Mouse (Mus musculus) adrenal gland, postnatal 36 days (tissue): ENCODE results near the gene Mef2d. TPM values are rescaled to one million over a fixed set of nuclear protein-coding genes. Genes with fewer than 3 reads are reported as not detected.

Experiments used
- DNase-seq, 2 experiments: peaks; one replicate each; pipeline ENCODE4 v3.0.0; 2021; ENCODE audit warnings: mixed read lengths in 1 of 2
- microRNA-seq: library from miRNA; unstranded; fragments of <30 nt; microRNA quantifications from one replicate; pipeline ENCODE4 v1.2.0, GENCODE M21; 2021
- total RNA-seq, 2 experiments: library from RNA; stranded (reverse); gene quantifications; 2 replicates each; pipeline ENCODE4 v1.2.3; 2021

Gene Mef2d
- total RNA-seq, 2 experiments from 2014 or later, result 85.1 to 99.4 TPM

GRCm38 (mm10) chr3:88207451-88208100, 65.4 kb downstream of the Mef2d start:
- DNase-seq, result no peak

- no peak for DNase-seq
These were observed 66.1 kb downstream of the Mef2d start for GRCm38 (mm10) chr3:88208226-88208720.

- no peak for DNase-seq
These were observed 67.1 kb downstream of the Mef2d start for GRCm38 (mm10) chr3:88209306-88209705.

- no peak for DNase-seq
These were observed 67.9 kb downstream of the Mef2d start for GRCm38 (mm10) chr3:88210121-88210520.

GRCm38 (mm10) chr3:88210918-88211317, 68.7 kb downstream of the Mef2d start:
- no peak for DNase-seq

GRCm38 (mm10) chr3:88212356-88212755, 70.2 kb downstream of the Mef2d start:
- no peak for DNase-seq

- DNase-seq, result no peak
These were observed 70.8 kb downstream of the Mef2d start for GRCm38 (mm10) chr3:88213019-88213418.

GRCm38 (mm10) chr3:88214197-88214938, 72.2 kb downstream of the Mef2d start:
- no peak for DNase-seq

GRCm38 (mm10) chr3:88214971-88215552, 72.9 kb downstream of the Mef2d start:
- DNase-seq, result peak; percentile 9 to 13

- DNase-seq, result peak in 1 of 2 experiments; percentile 7
These were observed 73.4 kb downstream of the Mef2d start for GRCm38 (mm10) chr3:88215553-88216004.

GRCm38 (mm10) chr3:88216116-88216515, 73.9 kb downstream of the Mef2d start:
- DNase-seq, result no peak

GRCm38 (mm10) chr3:88216534-88217326, 74.6 kb downstream of the Mef2d start:
- no peak for DNase-seq

GRCm38 (mm10) chr3:88217679-88218078, 75.5 kb downstream of the Mef2d start:
- DNase-seq, result no peak

- no peak for DNase-seq
These were observed 77.8 kb downstream of the Mef2d start for GRCm38 (mm10) chr3:88219940-88220339.

GRCm38 (mm10) chr3:88220842-88221241, 78.7 kb downstream of the Mef2d start:
- peak; percentile 87 to 89 for DNase-seq

Small RNAs within 50 kb of the gene (microRNA-seq; reads per million reads assigned to microRNA genes)
- gene Gm25641, result not detected
- gene Mir3093, result not detected
- gene Mir9-1, result not detected

Other genes starting within 250 kb of the Mef2d start
- 100 to 1,000 TPM; 187 TPM for gene Hdgf, start 236.1 kb upstream of the Mef2d start, total RNA-seq
- gene Mrpl24, start 222.9 kb upstream of the Mef2d start, total RNA-seq, result 100 to 1,000 TPM; 116 to 130 TPM
- 10 to 100 TPM; 20.7 to 22.0 TPM for gene Isg20l2, start 212.1 kb upstream of the Mef2d start, total RNA-seq
- gene Rrnad1, start 211.7 kb upstream of the Mef2d start, total RNA-seq, result 10 to 100 TPM; 14.3 to 16.1 TPM
- under 1 TPM in 1 of 2 experiments, not detected in 1; 0.33 TPM for gene Crabp2, start 193.7 kb upstream of the Mef2d start, total RNA-seq
- gene Nes, start 171.3 kb upstream of the Mef2d start, total RNA-seq, result 10 to 100 TPM in 1 of 2 experiments, 1 to 10 TPM in 1; 8.8 to 13.3 TPM
- 10 to 100 TPM; 45.9 to 47.8 TPM for gene Bcan, start 142.1 kb upstream of the Mef2d start, total RNA-seq
- gene Hapln2, start 114.8 kb upstream of the Mef2d start, total RNA-seq, result not detected
- 10 to 100 TPM; 12.9 to 20.4 TPM for gene Gpatch4, start 99.3 kb upstream of the Mef2d start, total RNA-seq
- gene Naxe, start 83.9 kb upstream of the Mef2d start, total RNA-seq, result 100 to 1,000 TPM; 127 to 140 TPM
- gene Ttc24, start 64.1 kb upstream of the Mef2d start, total RNA-seq, result not detected
- 1 to 10 TPM; 2.1 to 2.2 TPM for gene Iqgap3, start 60.4 kb upstream of the Mef2d start, total RNA-seq
- gene Rhbg, start 112.3 kb downstream of the Mef2d start, total RNA-seq, result 1 to 10 TPM; 5.5 to 7.9 TPM
- 1 to 10 TPM in 1 of 2 experiments, under 1 TPM in 1; 0.99 to 1.5 TPM for gene Gm38392, start 144.8 kb downstream of the Mef2d start, total RNA-seq
- gene Tsacc, start 154.6 kb downstream of the Mef2d start, total RNA-seq, result 1 to 10 TPM; 6.9 to 8.0 TPM
- 100 to 1,000 TPM; 301 to 387 TPM for gene Cct3, start 154.7 kb downstream of the Mef2d start, total RNA-seq
- gene Glmp, start 182.7 kb downstream of the Mef2d start, total RNA-seq, result 100 to 1,000 TPM; 199 to 231 TPM
- 10 to 100 TPM in 1 of 2 experiments, 1 to 10 TPM in 1; 9.8 to 13.9 TPM for gene Tmem79, start 193.8 kb downstream of the Mef2d start, total RNA-seq
- gene Smg5, start 193.9 kb downstream of the Mef2d start, total RNA-seq, result 10 to 100 TPM; 43.2 to 45.0 TPM
- gene Paqr6, start 222.2 kb downstream of the Mef2d start, total RNA-seq, result 1 to 10 TPM in 1 of 2 experiments, under 1 TPM in 1; 0.96 to 1.5 TPM
- gene Bglap3, start 230.4 kb downstream of the Mef2d start, total RNA-seq, result under 1 TPM in 1 of 2 experiments, not detected in 1; 0.76 TPM
- gene Bglap2, start 236.3 kb downstream of the Mef2d start, total RNA-seq, result not detected
- 1 to 10 TPM in 1 of 2 experiments, under 1 TPM in 1; 0.99 to 1.9 TPM for gene Bglap, start 242.1 kb downstream of the Mef2d start, total RNA-seq